Mouse (Mus musculus) cerebellum, adult 2 months (tissue): ENCODE measurements around the gene Nuak1.

Experiments
- CTCF ChIP-seq: fragments of 200-500 bp; IDR thresholded peaks from 2 replicates; pipeline ENCODE4 v1.5.1; 2011; ENCODE audit warnings: low read depth, mild to moderate bottlenecking, control low read depth, low read length, moderate library complexity, borderline replicate concordance; ENCODE audit not compliant: insufficient read depth
- POLR2A ChIP-seq: fragments of 200-500 bp; IDR thresholded peaks from 2 replicates; pipeline ENCODE4 v1.6.1; 2011; ENCODE audit warnings: low read length, control low read depth, borderline replicate concordance; ENCODE audit not compliant: insufficient read depth

DNA sequence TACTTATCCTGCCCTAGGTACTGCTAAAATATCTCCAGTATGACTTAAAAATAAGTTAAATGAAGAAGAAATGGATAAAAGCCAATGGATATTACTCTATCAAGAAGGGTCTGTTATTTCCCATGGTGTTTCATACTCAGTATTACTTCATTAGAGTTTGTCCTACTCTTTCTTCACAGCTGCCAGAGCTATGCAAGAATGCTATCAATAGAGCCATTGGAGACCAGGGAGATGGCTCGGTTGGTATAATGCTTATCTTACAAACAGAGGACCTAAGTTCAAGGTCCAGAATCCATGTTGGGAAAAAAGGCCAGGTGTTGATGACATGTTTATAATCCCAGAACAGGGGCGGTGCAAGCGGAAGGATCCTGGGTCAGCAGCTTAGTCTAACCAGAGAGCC is 72.2 kb downstream of the Nuak1 start:
- TF ChIP-seq POLR2A, result no peak
- no peak for TF ChIP-seq CTCF
